Comparison of ENCODE assay signal across 16 mouse cellular contexts in genomic region chr8:105549506-105549905, GRCm38 (mm10). TPM values are rescaled to one million over a fixed set of nuclear protein-coding genes. Genes with fewer than 3 reads are reported as not detected.
"Had no signal": no experiment of that assay in that cellular context is flagged by ENCODE, and none has a peak within 500 bp of the region (broad histone marks: within the 10 kb centered on the region; RNA-seq: fewer than 3 reads in every experiment).

No protein-coding gene starts in this region.

- H3K27me3 ChIP-seq: limb, embryonic 13.5 days; liver, embryonic 13.5 days; stomach, embryonic 15.5 days had no signal

- DNase-seq: kidney, postnatal 25 days; layer of hippocampus, adult 9-11 months; liver; liver, embryonic 13.5 days; lung, embryonic 14.5 days; midbrain, embryonic 14.5 days; thymus, postnatal 25 days had no signal

- H3K36me3 ChIP-seq: limb, embryonic 10.5 days; liver, embryonic 13.5 days; stomach, embryonic 15.5 days had no signal

- H3K9me3 ChIP-seq: limb, embryonic 10.5 days; limb, embryonic 13.5 days; liver, embryonic 13.5 days; stomach, embryonic 15.5 days had no signal

- H3K9ac ChIP-seq: limb, embryonic 13.5 days; liver, embryonic 13.5 days; lung, embryonic 14.5 days; stomach, embryonic 15.5 days had no signal

- H3K4me2 ChIP-seq: limb, embryonic 13.5 days; liver, embryonic 13.5 days; lung, embryonic 14.5 days; midbrain, embryonic 11.5 days; stomach, embryonic 15.5 days had no signal

- H3K4me3 ChIP-seq: layer of hippocampus, adult 2 months; limb, embryonic 10.5 days; limb, embryonic 13.5 days; liver, embryonic 13.5 days; stomach, embryonic 15.5 days had no signal

- H3K27ac ChIP-seq: kidney, postnatal 0 days; layer of hippocampus, adult 2 months; limb, embryonic 10.5 days; limb, embryonic 13.5 days; liver, embryonic 13.5 days; stomach, embryonic 15.5 days had no signal

- ATAC-seq: lung, postnatal 0 days had no signal

RNA-seq across cellular contexts. Expression of gene Hsd11b2, which starts 31.0 kb away (rescaled TPM):
- total RNA-seq: layer of hippocampus, adult 2 months; left cerebral cortex, adult 18-20 months; left cerebral cortex, postnatal 25 days had no signal
